In genomic region chr5:96389963-96390623, GRCm38 (mm10) we compare ENCODE assay signal across 27 mouse cellular contexts. TPM values are rescaled to one million over a fixed set of nuclear protein-coding genes. Genes with fewer than 3 reads are reported as not detected.
DNase-seq lines count a peak whose midpoint lies in the region; ATAC-seq and TF ChIP-seq lines count a peak whose summit lies in the region.
"Had no signal": no experiment of that assay in that cellular context is flagged by ENCODE, and none has a peak within 500 bp of the region (broad histone marks: within the 10 kb centered on the region; RNA-seq: fewer than 3 reads in every experiment).

No protein-coding gene starts in this region.

- ATAC-seq in embryonic facial prominence, embryonic 14.5 days (ENCODE audit: low read depth) = peak; percentile 75; the same call in 1 of the 2 replicates
- peak; percentile 58; the same call in 1 of the 2 replicates for ATAC-seq in limb, embryonic 15.5 days (ENCODE audit: insufficient number of reproducible peaks, low FRiP score, low TSS enrichment, low read depth)
- no peak for ATAC-seq in liver, postnatal 0 days

- H3K4me3 ChIP-seq in embryonic facial prominence, embryonic 14.5 days (ENCODE audit: low read depth, low read length) = no peak overlapping the region
- no peak overlapping the region for H3K4me3 ChIP-seq in embryonic facial prominence, embryonic 10.5 days
- no peak overlapping the region for H3K4me3 ChIP-seq in limb, embryonic 15.5 days
- no peak overlapping the region for H3K4me3 ChIP-seq in liver, postnatal 0 days (ENCODE audit: low read depth, low read length)
- H3K4me3 ChIP-seq: embryonic facial prominence, embryonic 13.5 days; heart, embryonic 13.5 days; hindbrain, embryonic 13.5 days; left cerebral cortex, adult 2 months; neural tube, embryonic 12.5 days had no signal

- WGBS in embryonic facial prominence, embryonic 14.5 days = 86% methylated on average over 11 of the region's 11 CpGs
- WGBS in embryonic facial prominence, embryonic 10.5 days = 92% methylated on average over 11 of the region's 11 CpGs
- WGBS in limb, embryonic 15.5 days = 83% methylated on average over 11 of the region's 11 CpGs
- 81% methylated on average over 11 of the region's 11 CpGs for WGBS in liver, postnatal 0 days (ENCODE audit: insufficient replicate concordance)

- H3K9ac ChIP-seq in embryonic facial prominence, embryonic 14.5 days (ENCODE audit: low read depth, low read length) = no peak overlapping the region
- no peak overlapping the region for H3K9ac ChIP-seq in limb, embryonic 15.5 days
- no peak overlapping the region for H3K9ac ChIP-seq in liver, postnatal 0 days (replicated peaks)
- H3K9ac ChIP-seq: embryonic facial prominence, embryonic 13.5 days; heart, embryonic 13.5 days; hindbrain, embryonic 13.5 days; neural tube, embryonic 12.5 days had no signal

- H3K4me1 ChIP-seq in embryonic facial prominence, embryonic 14.5 days (ENCODE audit: control insufficient read depth, insufficient read depth, low read length) = no peaks in the 10 kb centered on the region
- no peaks in the 10 kb centered on the region for H3K4me1 ChIP-seq in embryonic facial prominence, embryonic 10.5 days
- no peaks in the 10 kb centered on the region for H3K4me1 ChIP-seq in limb, embryonic 15.5 days
- H3K4me1 ChIP-seq in liver, postnatal 0 days (ENCODE audit: insufficient read depth) = no peaks in the 10 kb centered on the region
- H3K4me1 ChIP-seq: embryonic facial prominence, embryonic 13.5 days; heart, embryonic 13.5 days; neural tube, embryonic 12.5 days had no signal

- no peak overlapping the region for H3K27ac ChIP-seq in embryonic facial prominence, embryonic 14.5 days (replicated peaks; ENCODE audit: low read depth, low read length)
- no peak overlapping the region for H3K27ac ChIP-seq in embryonic facial prominence, embryonic 10.5 days (replicated peaks)
- no peak overlapping the region for H3K27ac ChIP-seq in limb, embryonic 15.5 days
- H3K27ac ChIP-seq in liver, postnatal 0 days (ENCODE audit: low read depth) = no peak overlapping the region
- H3K27ac ChIP-seq: embryonic facial prominence, embryonic 13.5 days; heart, embryonic 13.5 days; hindbrain, embryonic 13.5 days; left cerebral cortex, adult 2 months; neural tube, embryonic 12.5 days had no signal

- no peak for TF ChIP-seq POLR2A in brain, embryonic 14.5 days (IDR thresholded peaks at IDR 0.05; ENCODE audit: borderline replicate concordance, extremely low read depth, insufficient read depth, insufficient read length, poor library complexity, severe bottlenecking)

- 0 out of 2 replicates have a peak, but pooled peaks cover 5% of the 10 kb centered on the region for H3K9me3 ChIP-seq in embryonic facial prominence, embryonic 14.5 days (ENCODE audit: control insufficient read depth, low read length)
- H3K9me3 ChIP-seq in embryonic facial prominence, embryonic 10.5 days = peaks cover 4% of the 10 kb centered on the region; the same call in 1 of the 2 replicates
- H3K9me3 ChIP-seq in limb, embryonic 15.5 days = no peaks in the 10 kb centered on the region
- no peaks in the 10 kb centered on the region for H3K9me3 ChIP-seq in liver, postnatal 0 days (ENCODE audit: low read length)
- H3K9me3 ChIP-seq: hindbrain, embryonic 13.5 days; neural tube, embryonic 12.5 days had no signal

- DNase-seq in embryonic facial prominence, embryonic 14.5 days (ENCODE audit: low spot score) = peak; percentile 36
- no peak for DNase-seq in embryonic facial prominence, embryonic 10.5 days (ENCODE audit: low spot score)
- peak; percentile 27 for DNase-seq in gastrocnemius, postnatal 10 days
- DNase-seq in gastrocnemius, adult 8-10 months (ENCODE audit: low spot score in 2 of 2) = no peak
- DNase-seq in brain, embryonic 14.5 days (ENCODE audit: low read depth) = peak; percentile 79
- DNase-seq in heart, postnatal 14 days = no peak
- DNase-seq in liver, postnatal 0 days = no peak
- DNase-seq: adrenal gland, postnatal 14 days; cerebellum, adult 11 months; cerebellum, adult 9-11 months; heart, adult 18-20 months; kidney, adult 18-20 months; kidney, postnatal 4 days; layer of hippocampus, adult 9-11 months; lung, adult 18-20 months; lung, postnatal 4 days; midbrain, embryonic 14.5 days; right cerebral cortex, postnatal 14 days; spleen, adult 18-20 months had no signal

- intact Hi-C loops in heart, postnatal 14 days (cut with DNase I) = no loop called here

- no peak for TF ChIP-seq EP300 in liver, postnatal 0 days (IDR thresholded peaks at IDR 0.05; ENCODE audit: low read depth)

- H3K4me2 ChIP-seq in embryonic facial prominence, embryonic 14.5 days (ENCODE audit: low read depth, low read length) = no peak overlapping the region
- no peak overlapping the region for H3K4me2 ChIP-seq in limb, embryonic 15.5 days
- H3K4me2 ChIP-seq in liver, postnatal 0 days (ENCODE audit: low read depth, low read length) = no peak overlapping the region
- H3K4me2 ChIP-seq: embryonic facial prominence, embryonic 13.5 days; heart, embryonic 13.5 days; hindbrain, embryonic 13.5 days; liver, embryonic 11.5 days; neural tube, embryonic 12.5 days had no signal

- H3K27me3 ChIP-seq in embryonic facial prominence, embryonic 14.5 days (replicated peaks; ENCODE audit: control insufficient read depth, insufficient read depth, low read length) = no peaks in the 10 kb centered on the region
- no peaks in the 10 kb centered on the region for H3K27me3 ChIP-seq in embryonic facial prominence, embryonic 10.5 days (replicated peaks; ENCODE audit: low read depth, poor library complexity, severe bottlenecking)
- H3K27me3 ChIP-seq in limb, embryonic 15.5 days = no peaks in the 10 kb centered on the region
- H3K27me3 ChIP-seq in liver, postnatal 0 days (ENCODE audit: insufficient read depth, low read length) = no peaks in the 10 kb centered on the region
- H3K27me3 ChIP-seq: embryonic facial prominence, embryonic 13.5 days; heart, embryonic 13.5 days; hindbrain, embryonic 13.5 days; neural tube, embryonic 12.5 days had no signal

- TF ChIP-seq CTCF in brain, embryonic 14.5 days (IDR thresholded peaks at IDR 0.05; ENCODE audit: borderline replicate concordance, extremely low read depth, insufficient read depth, insufficient read length) = no peak
- TF ChIP-seq CTCF in liver, postnatal 0 days (IDR thresholded peaks at IDR 0.05; ENCODE audit: low read depth) = no peak

- H3K36me3 ChIP-seq in embryonic facial prominence, embryonic 14.5 days (ENCODE audit: control insufficient read depth, insufficient read depth, low read length) = no peaks in the 10 kb centered on the region
- peaks cover 9% of the 10 kb centered on the region; the same call in 1 of the 2 replicates for H3K36me3 ChIP-seq in embryonic facial prominence, embryonic 10.5 days (replicated peaks)
- no peaks in the 10 kb centered on the region for H3K36me3 ChIP-seq in limb, embryonic 15.5 days
- no peaks in the 10 kb centered on the region for H3K36me3 ChIP-seq in liver, postnatal 0 days (replicated peaks; ENCODE audit: insufficient read depth, low read length)
- H3K36me3 ChIP-seq: embryonic facial prominence, embryonic 13.5 days; hindbrain, embryonic 13.5 days; neural tube, embryonic 12.5 days had no signal

RNA-seq across cellular contexts. Expression of gene Fras1, which starts 16.3 kb away (rescaled TPM):
- polyA plus RNA-seq in embryonic facial prominence, embryonic 14.5 days (2014; fragmentation: Nextera tagmentation; extraction: Ambion mirVana) = 19.2 and 22.0 TPM in 2 replicates
- polyA plus RNA-seq in embryonic facial prominence, embryonic 10.5 days (2016; fragmentation: Nextera tagmentation; extraction: Ambion mirVana) = 11.1 and 12.8 TPM in 2 replicates
- total RNA-seq in gastrocnemius, postnatal 10 days (2021) = 10 to 100 TPM; 22.8 to 30.6 TPM
- 1 to 10 TPM in 3 of 4 experiments, under 1 TPM in 1; 0.48 to 2.3 (median 1.7) TPM for total RNA-seq in gastrocnemius, adult 8-10 months (2022)
- 3.9 and 5.9 TPM in 2 replicates for polyA plus RNA-seq in brain, embryonic 14.5 days (2012; rRNA removed)
- 21.2 and 22.8 TPM in 2 replicates for polyA plus RNA-seq in limb, embryonic 15.5 days (2015; fragmentation: Nextera tagmentation; extraction: Ambion mirVana)
- total RNA-seq in heart, postnatal 14 days (2021) = 1 to 10 TPM; 3.5 to 5.4 TPM
- 0.41 and 0.44 TPM in 2 replicates for polyA plus RNA-seq in liver, postnatal 0 days (2015; fragmentation: Nextera tagmentation; extraction: Ambion mirVana)
- total RNA-seq: megakaryocyte-erythroid progenitor cell, adult 5-6 weeks had no signal

Comparison
In these comparisons a context has a peak if more than half of its experiments do, and no peak if none do; other contexts are left out.
1. DNase-seq: peak in embryonic facial prominence, embryonic 14.5 days (single experiment), gastrocnemius, postnatal 10 days (single experiment) and brain, embryonic 14.5 days (single experiment); none in embryonic facial prominence, embryonic 10.5 days (single experiment), gastrocnemius, adult 8-10 months (0 of 2), heart, postnatal 14 days (0 of 2) and liver, postnatal 0 days (single experiment).